Mouse (Mus musculus) myocyte (in vitro differentiated cells): ENCODE measurements around the gene Actl6a.

ENCODE experiments used
- E2F4 ChIP-seq: IDR thresholded peaks from one replicate; pipeline ENCODE4 v1.6.1; 2011; ENCODE audit warnings: mild to moderate bottlenecking, control low read depth, moderate library complexity; ENCODE audit not compliant: insufficient read depth
- MAX ChIP-seq: IDR thresholded peaks from one replicate; pipeline ENCODE4 v1.6.1; 2011; ENCODE audit warnings: low read depth, mild to moderate bottlenecking, control low read depth
- MYOD1 ChIP-seq, 3 experiments: IDR thresholded peaks; one replicate each; pipeline ENCODE4 v1.6.1; 2011; ENCODE audit warnings: control low read depth in 2 of 3, low read depth in 2 of 3, mild to moderate bottlenecking in 2 of 3, moderate library complexity in 1 of 3; ENCODE audit not compliant: insufficient read length in 2 of 3, control insufficient read depth in 1 of 3
- POLR2A ChIP-seq: IDR thresholded peaks from one replicate; pipeline ENCODE4 v1.6.1; 2011; ENCODE audit warnings: low read depth, mild to moderate bottlenecking, control low read depth, moderate library complexity; ENCODE audit not compliant: insufficient read length
- POLR2AphosphoS2 ChIP-seq: IDR thresholded peaks from one replicate; pipeline ENCODE4 v1.6.1; 2011; ENCODE audit warnings: low read depth, control low read depth; ENCODE audit not compliant: insufficient read length
- REST ChIP-seq: IDR thresholded peaks from one replicate; pipeline ENCODE4 v1.6.1; 2011; ENCODE audit warnings: mild to moderate bottlenecking, control low read depth, moderate library complexity; ENCODE audit not compliant: insufficient read depth, insufficient read length
- SRF ChIP-seq: IDR thresholded peaks from one replicate; pipeline ENCODE4 v1.6.1; 2011; ENCODE audit warnings: low read depth; ENCODE audit not compliant: control insufficient read depth, insufficient read length
- TCF12 ChIP-seq: IDR thresholded peaks from one replicate; pipeline ENCODE4 v1.6.1; 2011; ENCODE audit warnings: mild to moderate bottlenecking, control low read depth; ENCODE audit not compliant: poor library complexity, insufficient read depth, severe bottlenecking
- TCF3 ChIP-seq: IDR thresholded peaks from one replicate; pipeline ENCODE4 v1.6.1; 2011; ENCODE audit warnings: low read depth, control low read depth; ENCODE audit not compliant: insufficient read length
- USF1 ChIP-seq: IDR thresholded peaks from one replicate; pipeline ENCODE4 v1.6.1; 2011; ENCODE audit warnings: low read depth, mild to moderate bottlenecking, control low read depth, moderate library complexity

DNA sequence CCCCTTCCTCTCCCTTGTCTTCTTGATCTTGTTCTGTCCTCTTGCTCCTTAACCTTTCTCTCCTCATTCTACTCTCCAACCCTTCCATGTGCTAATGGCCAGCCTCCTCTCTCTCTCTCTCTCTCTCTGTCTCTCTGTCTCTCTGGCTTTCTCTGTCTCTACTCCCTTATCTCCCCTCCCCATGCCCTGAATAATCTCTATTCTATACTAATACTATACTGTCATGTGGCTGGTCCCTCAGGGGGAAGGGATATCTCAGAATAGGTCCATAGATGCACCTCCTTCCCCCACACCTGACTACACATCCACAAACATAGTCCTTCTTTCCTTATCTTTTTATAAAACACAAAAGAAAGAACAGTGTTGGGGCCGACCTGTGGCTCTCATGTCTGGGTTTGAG is 19.6 kb upstream of the Actl6a start:
- TF ChIP-seq POLR2A (no peak), TCF12 (no peak), POLR2AphosphoS2 (no peak), E2F4 (no peak), MYOD1 (IDR thresholded peaks at IDR 0.05; ENCODE audit: control insufficient read depth in 1 of 3, insufficient read length in 2 of 3, low read depth in 2 of 3) (no peak), MAX (no peak), SRF (no peak), REST (no peak), TCF3 (no peak), USF1 (no peak)
